Mouse (Mus musculus) liver, adult 2 months (tissue): ENCODE measurements at regions not wholly inside any gene's neighbourhood (a gene's known extent, or its start where the extent isn't known, plus 50 kb on each side); places are given as distances from the start of the nearest gene placed in this dataset.

ENCODE experiments used
- DNase-seq: peaks from one replicate; pipeline ENCODE4 v3.0.0-alpha.2; 2011; ENCODE audit warnings: low read depth, low spot score; ENCODE audit errors: extremely low read depth
- H3K27ac ChIP-seq: fragments of 200-500 bp; replicated peaks from 2 replicates; pipeline ENCODE4 v1.5.1; 2012; ENCODE audit warnings: low read depth, mild to moderate bottlenecking, control low read depth, inconsistent platforms, low read length; ENCODE audit not compliant: insufficient read depth
- H3K27me3 ChIP-seq: fragments of 200-500 bp; 2 replicates; pipeline ENCODE4 v1.6.1; 2012; ENCODE audit warnings: mild to moderate bottlenecking, moderate library complexity, low read length, inconsistent platforms; ENCODE audit not compliant: control insufficient read depth, insufficient read depth
- H3K36me3 ChIP-seq: fragments of 200-500 bp; 2 replicates; pipeline ENCODE4 v1.6.1; 2012; ENCODE audit warnings: low read length, inconsistent platforms; ENCODE audit not compliant: control insufficient read depth, insufficient read depth
- H3K4me1 ChIP-seq: fragments of 200-500 bp; 2 replicates; pipeline ENCODE4 v1.6.1; 2011; ENCODE audit warnings: low read length; ENCODE audit not compliant: control insufficient read depth, insufficient read depth
- H3K4me3 ChIP-seq: fragments of 200-500 bp; 2 replicates; pipeline ENCODE4 v1.5.1; 2011; ENCODE audit warnings: low read depth, mild to moderate bottlenecking, control low read depth, low read length, moderate library complexity; ENCODE audit not compliant: insufficient read depth
- H3K79me2 ChIP-seq: fragments of 200-500 bp; 2 replicates; pipeline ENCODE4 v1.6.1; 2012; ENCODE audit warnings: inconsistent platforms, mild to moderate bottlenecking, low read length, moderate library complexity; ENCODE audit not compliant: control insufficient read depth, insufficient read depth
- H3K9ac ChIP-seq: fragments of 200-500 bp; 2 replicates; pipeline ENCODE4 v1.6.1; 2012; ENCODE audit warnings: low read depth, mild to moderate bottlenecking, control low read depth, inconsistent platforms, low read length
- CTCF ChIP-seq: fragments of 200-500 bp; IDR thresholded peaks from 2 replicates; pipeline ENCODE4 v1.5.1; 2011; ENCODE audit warnings: low read depth, low read length, control low read depth
- POLR2A ChIP-seq: fragments of 200-500 bp; IDR thresholded peaks from 2 replicates; pipeline ENCODE4 v1.6.1; 2011; ENCODE audit warnings: low read length, control low read depth; ENCODE audit not compliant: insufficient read depth; ENCODE audit errors: extremely low read depth
- WGBS: fragments of 180-500 bp; shearing (Covaris S2); methylation state at CpG from one replicate; pipeline ENCODE4 v1.1.7; 2018; 5-methylcytosine and 5-hydroxymethylcytosine counted together

DNA sequence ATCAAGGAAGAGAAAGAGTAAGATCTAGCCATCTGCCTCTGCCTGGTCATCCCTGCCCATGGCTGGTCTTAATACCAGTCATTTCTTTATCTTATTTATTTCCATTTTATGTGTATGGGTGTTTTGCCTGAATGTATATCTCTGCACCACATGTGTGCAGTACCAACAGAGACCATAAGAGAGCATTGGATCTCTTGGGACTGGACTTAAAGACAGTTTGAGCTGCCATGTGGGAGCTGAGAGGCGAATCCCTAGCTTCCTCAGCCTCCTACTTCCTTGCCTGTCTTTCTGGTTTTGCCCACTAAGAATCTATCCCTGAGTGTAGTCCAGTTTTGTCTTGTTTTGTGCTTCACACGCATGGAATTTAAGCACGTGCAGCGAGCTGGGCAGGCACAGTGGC is 169.5 kb downstream of the Rab11fip4 start:
- H3K4me1 ChIP-seq: peaks cover 18% of the 10 kb centered on the region
- H3K27me3 ChIP-seq: no peaks in the 10 kb centered on the region
- no peak for DNase-seq
- no peak overlapping the region for H3K4me3 ChIP-seq
- no peak overlapping the region for H3K9ac ChIP-seq
- H3K79me2 ChIP-seq: no peaks in the 10 kb centered on the region
- H3K27ac ChIP-seq: no peak overlapping the region
- WGBS: 99% methylated on average over 4 of the region's 4 CpGs
- no peaks in the 10 kb centered on the region for H3K36me3 ChIP-seq
- no peak for TF ChIP-seq POLR2A
- no peak for TF ChIP-seq CTCF

DNA sequence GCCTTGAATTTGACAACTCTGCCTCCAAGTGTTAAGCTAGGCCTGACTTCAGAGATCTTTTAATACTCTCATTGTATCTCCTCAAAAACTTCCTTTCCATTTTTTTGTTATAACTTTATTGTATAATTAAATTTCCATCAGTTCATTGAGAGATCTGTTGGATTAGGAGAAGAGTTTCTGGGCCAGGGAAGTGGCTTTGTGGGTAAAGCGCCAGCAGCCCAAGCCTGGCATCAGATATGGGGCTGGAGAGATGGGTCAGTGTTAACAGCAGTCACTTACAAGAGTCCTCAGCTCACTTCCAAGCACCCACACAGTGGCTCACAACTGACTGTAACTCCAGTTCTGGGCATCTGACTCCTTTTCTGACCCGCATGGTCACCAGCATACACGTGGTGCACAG is 167.3 kb downstream of the Rab11fip4 start:
- no peaks in the 10 kb centered on the region for H3K27me3 ChIP-seq
- peak overlapping the region; percentile 26; the same call in 1 of the 2 replicates for H3K9ac ChIP-seq
- peak overlapping the region; percentile 72 for H3K27ac ChIP-seq
- H3K4me3 ChIP-seq: no peak overlapping the region
- WGBS: 82% methylated on average over 3 of the region's 3 CpGs
- no peak for DNase-seq
- TF ChIP-seq POLR2A (no peak), CTCF (no peak)
- H3K79me2 ChIP-seq: no peaks in the 10 kb centered on the region
- peaks cover 18% of the 10 kb centered on the region for H3K4me1 ChIP-seq
- H3K36me3 ChIP-seq: no peaks in the 10 kb centered on the region

DNA sequence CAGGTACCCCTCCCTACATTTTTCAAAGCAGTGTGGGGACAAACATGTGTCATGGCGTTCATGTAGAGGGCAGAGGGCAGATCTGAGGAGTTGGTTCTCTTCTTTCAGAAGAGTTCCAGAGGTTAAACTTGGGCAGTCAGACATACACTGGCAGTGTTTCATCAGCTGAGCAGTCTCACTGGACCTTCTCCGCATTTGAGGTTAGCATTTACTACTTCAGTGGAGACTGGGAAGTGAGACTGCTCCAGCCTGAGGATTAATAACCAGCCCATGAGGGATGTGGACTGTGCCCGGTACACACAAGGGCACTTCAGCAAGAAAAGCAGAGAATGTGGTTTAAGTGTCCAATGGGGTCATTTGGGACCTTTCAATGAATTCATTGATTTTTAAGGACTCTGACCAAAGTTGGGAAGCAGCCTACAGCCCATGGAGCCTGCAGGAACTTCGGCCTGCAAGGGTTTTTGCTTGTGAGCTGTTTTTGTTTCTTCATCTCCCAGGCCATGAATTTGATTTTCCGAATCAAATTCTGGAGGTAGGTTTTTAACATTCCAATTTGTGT is 166.6 kb downstream of the Rab11fip4 start:
- H3K4me3 ChIP-seq: no peak overlapping the region
- H3K4me1 ChIP-seq: peaks cover 18% of the 10 kb centered on the region
- no peaks in the 10 kb centered on the region for H3K79me2 ChIP-seq
- H3K27me3 ChIP-seq: no peaks in the 10 kb centered on the region
- WGBS: 27% methylated on average over 5 of the region's 5 CpGs
- peak overlapping the region; percentile 83 for H3K27ac ChIP-seq
- DNase-seq: peak; percentile 95
- no peak overlapping the region for H3K9ac ChIP-seq
- no peaks in the 10 kb centered on the region for H3K36me3 ChIP-seq
- TF ChIP-seq POLR2A (no peak), CTCF (no peak)

DNA sequence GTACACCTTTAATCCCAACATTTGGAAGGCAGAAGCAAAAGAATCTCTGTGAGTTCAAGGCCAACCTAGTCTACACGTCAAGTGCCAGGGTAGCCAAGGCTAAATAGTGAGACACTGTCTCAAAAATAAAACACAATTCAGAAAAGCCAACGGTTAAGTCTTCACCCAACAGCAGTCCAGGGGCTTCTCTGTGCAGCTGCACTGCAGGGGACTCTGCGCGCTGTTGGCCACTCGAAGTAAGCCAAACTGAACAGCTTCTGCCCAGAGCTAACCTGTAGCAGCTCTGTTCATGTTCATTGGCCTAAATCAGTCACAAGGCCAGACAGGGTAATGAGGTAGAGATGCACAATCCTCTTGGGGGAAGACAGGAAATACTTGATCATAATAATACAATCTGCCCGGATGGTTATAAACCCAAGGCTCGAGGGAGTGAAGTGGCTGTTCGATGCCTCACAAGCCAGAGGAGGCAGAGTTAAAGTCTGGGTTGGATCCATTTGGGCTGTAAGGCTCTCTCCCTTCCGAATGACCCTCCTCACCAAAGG is 165.4 kb downstream of the Rab11fip4 start:
- Histone ChIP-seq H3K27me3 (no peaks in the 10 kb centered on the region), H3K4me1 (peaks cover 22% of the 10 kb centered on the region), H3K79me2 (no peaks in the 10 kb centered on the region), H3K4me3 (no peak overlapping the region), H3K27ac (peak overlapping the region; percentile 83; the same call in 1 of the 2 replicates), H3K9ac (no peak overlapping the region), H3K36me3 (no peaks in the 10 kb centered on the region)
- 89% methylated on average over 9 of the region's 9 CpGs for WGBS
- DNase-seq: no peak
- TF ChIP-seq CTCF (no peak), POLR2A (no peak)

DNA sequence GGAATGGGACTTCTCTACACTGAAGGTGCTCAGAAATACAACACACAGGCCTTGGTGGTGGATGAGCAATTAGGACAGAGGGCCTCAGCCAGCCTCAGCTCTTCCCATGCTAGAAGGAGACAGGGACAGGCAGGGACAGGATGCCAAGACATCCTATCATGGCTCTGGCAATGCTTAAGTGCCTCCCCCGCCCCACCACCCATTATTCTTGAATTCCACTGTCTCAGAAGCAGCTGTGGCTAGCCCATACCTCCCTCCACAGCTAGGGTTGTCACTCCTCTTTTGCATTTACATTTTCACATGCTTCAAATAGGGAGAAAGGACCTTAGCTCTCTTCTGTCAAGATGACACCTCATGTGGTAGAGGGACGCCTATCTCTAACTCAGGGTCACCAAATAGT is 162.5 kb downstream of the Rab11fip4 start:
- peak overlapping the region; percentile 21 for H3K27ac ChIP-seq
- 91% methylated on average over 2 of the region's 2 CpGs for WGBS
- TF ChIP-seq CTCF (no peak), POLR2A (no peak)
- H3K4me1 ChIP-seq: peaks cover 28% of the 10 kb centered on the region
- H3K27me3 ChIP-seq: no peaks in the 10 kb centered on the region
- no peak overlapping the region for H3K4me3 ChIP-seq
- H3K79me2 ChIP-seq: no peaks in the 10 kb centered on the region
- H3K36me3 ChIP-seq: no peaks in the 10 kb centered on the region
- H3K9ac ChIP-seq: no peak overlapping the region
- DNase-seq: no peak

- no peak overlapping the region for H3K4me3 ChIP-seq
- DNase-seq: peak; percentile 91
- TF ChIP-seq CTCF: no peak
- no peak for TF ChIP-seq POLR2A
- no peak overlapping the region for H3K9ac ChIP-seq
- no peaks in the 10 kb centered on the region for H3K79me2 ChIP-seq
- peaks cover 27% of the 10 kb centered on the region for H3K4me1 ChIP-seq
- no peaks in the 10 kb centered on the region for H3K27me3 ChIP-seq
- peak overlapping the region; percentile 64 for H3K27ac ChIP-seq
- no peaks in the 10 kb centered on the region for H3K36me3 ChIP-seq
- 49% methylated on average over 7 of the region's 7 CpGs for WGBS
These were observed 161.9 kb downstream of the Rab11fip4 start for GRCm38 (mm10) chr11:79752717-79753480.
